Mouse (Mus musculus) C2C12 (cell line): ENCODE results near the gene Kcnrg. TPM values are rescaled to one million over a fixed set of nuclear protein-coding genes. Genes with fewer than 3 reads are reported as not detected.
"Not testable (repeated sequence)": the region's sequence is repeated elsewhere in the genome, so short reads cannot be mapped to it uniquely, and the experiment has no call there.

Experiments used
- H3K27me3 ChIP-seq: one replicate; pipeline ENCODE4 v1.6.1; 2011; ENCODE audit not compliant: control insufficient read depth, insufficient read depth, insufficient read length
- H3K36me3 ChIP-seq: one replicate; pipeline ENCODE4 v1.6.1; 2011; ENCODE audit not compliant: control insufficient read depth, insufficient read depth
- H3K4me3 ChIP-seq: one replicate; pipeline ENCODE4 v1.5.1; 2011; ENCODE audit warnings: mild to moderate bottlenecking, control low read depth; ENCODE audit not compliant: poor library complexity, insufficient read depth, severe bottlenecking
- H3K79me2 ChIP-seq: one replicate; pipeline ENCODE4 v1.6.1; 2011; ENCODE audit not compliant: control insufficient read depth, insufficient read depth
- H3K79me3 ChIP-seq: one replicate; pipeline ENCODE4 v1.6.1; 2011; ENCODE audit warnings: low read depth, control low read depth
- H3ac ChIP-seq: one replicate; pipeline ENCODE3; 2011; ENCODE audit warnings: low read depth; ENCODE audit not compliant: control insufficient read depth, insufficient read length
- CEBPB ChIP-seq: IDR thresholded peaks from one replicate; pipeline ENCODE4 v1.6.1; 2011; ENCODE audit warnings: low read depth, mild to moderate bottlenecking, control low read depth, moderate library complexity
- CTCF ChIP-seq: IDR thresholded peaks from one replicate; pipeline ENCODE4 v1.5.1; 2011; ENCODE audit not compliant: control insufficient read depth, insufficient read depth, insufficient read length
- FOSL1 ChIP-seq: IDR thresholded peaks from one replicate; pipeline ENCODE4 v1.8.0; 2011; ENCODE audit warnings: mild to moderate bottlenecking, low read length; ENCODE audit not compliant: poor library complexity, insufficient read depth, severe bottlenecking
- MAX ChIP-seq: IDR thresholded peaks from one replicate; pipeline ENCODE4 v1.6.1; 2011; ENCODE audit warnings: mild to moderate bottlenecking, control low read depth
- MYOD1 ChIP-seq: IDR thresholded peaks from one replicate; pipeline ENCODE4 v1.6.1; 2011; ENCODE audit warnings: low read depth; ENCODE audit not compliant: control insufficient read depth, insufficient read length
- MYOG ChIP-seq: IDR thresholded peaks from one replicate; pipeline ENCODE4 v1.6.1; 2011; ENCODE audit not compliant: control insufficient read depth, insufficient read length; ENCODE audit errors: extremely low read depth
- USF1 ChIP-seq: IDR thresholded peaks from one replicate; pipeline ENCODE4 v1.6.1; 2011; ENCODE audit warnings: low read depth, mild to moderate bottlenecking, control low read depth, moderate library complexity
- long read RNA-seq, 2 experiments: library from polyadenylated mRNA; unstranded; transcript quantifications; one replicate each; pipeline ENCODE4 v2.0.0; 2019 to 2020
- polyA plus RNA-seq: library from polyadenylated mRNA; unstranded; fragments of >200 nt; fragmentation: generic; extraction: Trizol; gene quantifications from one replicate; pipeline ENCODE4 v1.2.1, GENCODE M21; 2012; ENCODE audit warnings: missing spikeins

The Kcnrg gene
- polyA plus RNA-seq, result 0.09 TPM
- long read RNA-seq, experiment 1, result 0 reads
- long read RNA-seq, experiment 2, result 0 reads

GRCm38 (mm10) chr14:61607157-61607556, at the start of gene Kcnrg:
Gene Kcnrg (plus strand): TSS chr14:61607457.
- Histone ChIP-seq H3ac (no peak within 1 kb of the TSS), H3K36me3 (peaks cover 9% of the 10 kb centered on the region), H3K27me3 (no peaks in the 10 kb centered on the region), H3K4me3 (no peak within 1 kb of the TSS), H3K79me3 (no peaks in the 10 kb centered on the region), H3K79me2 (no peaks in the 10 kb centered on the region)
- TF ChIP-seq MYOG, result no peak
- no peak for TF ChIP-seq MAX
- no peak for TF ChIP-seq CTCF
- no peak for TF ChIP-seq MYOD1
- TF ChIP-seq CEBPB, result no peak
- TF ChIP-seq FOSL1, result no peak
- no peak for TF ChIP-seq USF1

- Histone ChIP-seq H3K4me3 (no peak overlapping the region), H3K36me3 (no peaks in the 10 kb centered on the region), H3K27me3 (no peaks in the 10 kb centered on the region), H3ac (no peak overlapping the region), H3K79me3 (no peaks in the 10 kb centered on the region), H3K79me2 (no peaks in the 10 kb centered on the region)
- no peak for TF ChIP-seq CTCF
- no peak for TF ChIP-seq FOSL1
- TF ChIP-seq MAX, result no peak
- TF ChIP-seq USF1, result no peak
- no peak for TF ChIP-seq MYOG
- TF ChIP-seq CEBPB, result no peak
- TF ChIP-seq MYOD1, result no peak
These were observed 48.4 kb upstream of the Kcnrg start for GRCm38 (mm10) chr14:61558901-61559300.

- H3K79me2 ChIP-seq, result no peaks in the 10 kb centered on the region
- no peaks in the 10 kb centered on the region for H3K27me3 ChIP-seq
- H3ac ChIP-seq, result no peak overlapping the region
- H3K79me3 ChIP-seq, result no peaks in the 10 kb centered on the region
- no peak overlapping the region for H3K4me3 ChIP-seq
- H3K36me3 ChIP-seq, result no peaks in the 10 kb centered on the region
- TF ChIP-seq MYOD1 (no peak), MYOG (no peak), CEBPB (no peak), CTCF (no peak), USF1 (no peak)
These were observed 47.4 kb upstream of the Kcnrg start for GRCm38 (mm10) chr14:61559856-61560255.

GRCm38 (mm10) chr14:61566211-61566610, 41.0 kb upstream of the Kcnrg start:
- not testable (repeated sequence) for H3K79me3 ChIP-seq, H3ac ChIP-seq, H3K79me2 ChIP-seq, H3K27me3 ChIP-seq, H3K4me3 ChIP-seq, H3K36me3 ChIP-seq

GRCm38 (mm10) chr14:61569344-61569743, 37.9 kb upstream of the Kcnrg start:
- Histone ChIP-seq H3K27me3 (no peaks in the 10 kb centered on the region), H3K36me3 (no peaks in the 10 kb centered on the region), H3ac (no peak overlapping the region), H3K79me3 (no peaks in the 10 kb centered on the region), H3K79me2 (no peaks in the 10 kb centered on the region), H3K4me3 (no peak overlapping the region)
- TF ChIP-seq MAX, result no peak
- no peak for TF ChIP-seq USF1
- no peak for TF ChIP-seq MYOG
- no peak for TF ChIP-seq CEBPB

GRCm38 (mm10) chr14:61571366-61571765, 35.9 kb upstream of the Kcnrg start:
- no peaks in the 10 kb centered on the region for H3K27me3 ChIP-seq
- TF ChIP-seq CTCF (peak; percentile 68), MYOD1 (no peak)
- no peak overlapping the region for H3K4me3 ChIP-seq
- no peaks in the 10 kb centered on the region for H3K79me3 ChIP-seq
- no peaks in the 10 kb centered on the region for H3K79me2 ChIP-seq
- no peaks in the 10 kb centered on the region for H3K36me3 ChIP-seq
- no peak overlapping the region for H3ac ChIP-seq
